Mouse (Mus musculus): ENCODE measurements around the gene Abhd13. TPM values are rescaled to one million over a fixed set of nuclear protein-coding genes. Genes with fewer than 3 reads are reported as not detected.

Abhd13 gene
- polyA plus RNA-seq, 1 experiment from 2014 or later, result 14.6 TPM

GRCm38 (mm10) chr8:10006986-10007659 is 29.6 kb downstream of the Abhd13 start:
- ATAC-seq, result peak; percentile 16; the same call in 1 of the 2 replicates
- Histone ChIP-seq H3K9me3 (ENCODE audit: control insufficient read depth) (no peaks in the 10 kb centered on the region), H3K27ac (ENCODE audit: low read depth, low read length) (no peak overlapping the region), H3K4me1 (replicated peaks; ENCODE audit: control insufficient read depth, insufficient read depth, low read length) (no peaks in the 10 kb centered on the region; the same call in 1 of the 2 replicates), H3K4me2 (replicated peaks; ENCODE audit: low read depth) (peak overlapping the region; percentile 79), H3K4me3 (ENCODE audit: low read depth, low read length) (peak overlapping the region; percentile 32), H3K36me3 (ENCODE audit: control insufficient read depth, insufficient read depth) (no peaks in the 10 kb centered on the region), H3K9ac (ENCODE audit: low read depth, low read length) (no peak overlapping the region), H3K27me3 (replicated peaks; ENCODE audit: control insufficient read depth, insufficient read depth, low read length) (no peaks in the 10 kb centered on the region)
- TF ChIP-seq CTCF (IDR thresholded peaks at IDR 0.05; ENCODE audit: low read depth), result no peak
- WGBS, result 5% methylated on average over 29 of the region's 29 CpGs

GRCm38 (mm10) chr8:10007660-10008028 is 30.1 kb downstream of the Abhd13 start:
- H3K4me1 ChIP-seq (replicated peaks; ENCODE audit: control insufficient read depth, insufficient read depth, low read length), result no peaks in the 10 kb centered on the region; the same call in 1 of the 2 replicates
- H3K27me3 ChIP-seq (replicated peaks; ENCODE audit: control insufficient read depth, insufficient read depth, low read length), result no peaks in the 10 kb centered on the region
- H3K9ac ChIP-seq (ENCODE audit: low read depth, low read length), result no peak overlapping the region
- ATAC-seq, result no peak
- H3K27ac ChIP-seq (ENCODE audit: low read depth, low read length), result no peak overlapping the region
- H3K36me3 ChIP-seq (ENCODE audit: control insufficient read depth, insufficient read depth), result no peaks in the 10 kb centered on the region
- H3K4me2 ChIP-seq (replicated peaks; ENCODE audit: low read depth), result peak overlapping the region; percentile 79
- peak overlapping the region; percentile 32; the same call in 1 of the 2 replicates for H3K4me3 ChIP-seq (ENCODE audit: low read depth, low read length)
- no peak for TF ChIP-seq CTCF (IDR thresholded peaks at IDR 0.05; ENCODE audit: low read depth)
- no peaks in the 10 kb centered on the region for H3K9me3 ChIP-seq (ENCODE audit: control insufficient read depth)
- WGBS, result 41% methylated on average over 6 of the region's 6 CpGs

GRCm38 (mm10) chr8:10016252-10016651 is 38.7 kb downstream of the Abhd13 start:
- Histone ChIP-seq H3K27me3 (replicated peaks; ENCODE audit: control insufficient read depth, insufficient read depth, low read length) (no peaks in the 10 kb centered on the region), H3K4me3 (ENCODE audit: low read depth, low read length) (no peak overlapping the region), H3K4me2 (replicated peaks; ENCODE audit: low read depth) (no peak overlapping the region), H3K9me3 (ENCODE audit: control insufficient read depth) (no peaks in the 10 kb centered on the region), H3K9ac (ENCODE audit: low read depth, low read length) (no peak overlapping the region), H3K27ac (ENCODE audit: low read depth, low read length) (no peak overlapping the region), H3K36me3 (ENCODE audit: control insufficient read depth, insufficient read depth) (no peaks in the 10 kb centered on the region), H3K4me1 (replicated peaks; ENCODE audit: control insufficient read depth, insufficient read depth, low read length) (no peaks in the 10 kb centered on the region)
- TF ChIP-seq CTCF (IDR thresholded peaks at IDR 0.05; ENCODE audit: low read depth), result no peak
- 69% methylated on average over 1 of the region's 1 CpGs for WGBS
- peak; percentile 46; the same call in 1 of the 2 replicates for ATAC-seq

GRCm38 (mm10) chr8:10017231-10017630 is 39.7 kb downstream of the Abhd13 start:
- Histone ChIP-seq H3K4me1 (replicated peaks; ENCODE audit: control insufficient read depth, insufficient read depth, low read length) (no peaks in the 10 kb centered on the region), H3K36me3 (ENCODE audit: control insufficient read depth, insufficient read depth) (no peaks in the 10 kb centered on the region), H3K4me3 (ENCODE audit: low read depth, low read length) (no peak overlapping the region), H3K27ac (ENCODE audit: low read depth, low read length) (no peak overlapping the region), H3K4me2 (replicated peaks; ENCODE audit: low read depth) (no peak overlapping the region), H3K9ac (ENCODE audit: low read depth, low read length) (no peak overlapping the region), H3K27me3 (replicated peaks; ENCODE audit: control insufficient read depth, insufficient read depth, low read length) (no peaks in the 10 kb centered on the region), H3K9me3 (ENCODE audit: control insufficient read depth) (no peaks in the 10 kb centered on the region)
- ATAC-seq, result no peak
- 62% methylated on average over 3 of the region's 3 CpGs for WGBS
- no peak for TF ChIP-seq CTCF (IDR thresholded peaks at IDR 0.05; ENCODE audit: low read depth)

- no peak for ATAC-seq
- H3K4me1 ChIP-seq (replicated peaks; ENCODE audit: control insufficient read depth, insufficient read depth, low read length), result no peaks in the 10 kb centered on the region
- no peaks in the 10 kb centered on the region for H3K27me3 ChIP-seq (replicated peaks; ENCODE audit: control insufficient read depth, insufficient read depth, low read length)
- H3K4me2 ChIP-seq (replicated peaks; ENCODE audit: low read depth), result no peak overlapping the region
- H3K9ac ChIP-seq (ENCODE audit: low read depth, low read length), result no peak overlapping the region
- H3K9me3 ChIP-seq (ENCODE audit: control insufficient read depth), result no peaks in the 10 kb centered on the region
- no peak for TF ChIP-seq CTCF (IDR thresholded peaks at IDR 0.05; ENCODE audit: low read depth)
- WGBS, result 71% methylated on average over 8 of the region's 8 CpGs
- no peak overlapping the region for H3K4me3 ChIP-seq (ENCODE audit: low read depth, low read length)
- H3K27ac ChIP-seq (ENCODE audit: low read depth, low read length), result no peak overlapping the region
- no peaks in the 10 kb centered on the region for H3K36me3 ChIP-seq (ENCODE audit: control insufficient read depth, insufficient read depth)
These were observed 53.0 kb downstream of the Abhd13 start for GRCm38 (mm10) chr8:10030320-10031060.

GRCm38 (mm10) chr8:10031177-10031576 is 53.7 kb downstream of the Abhd13 start:
- ATAC-seq, result no peak

More at GRCm38 (mm10) chr8:10031177-10031576, 53.7 kb downstream of the Abhd13 start:
- Histone ChIP-seq H3K4me3 (ENCODE audit: low read depth, low read length) (no peak overlapping the region), H3K4me2 (replicated peaks; ENCODE audit: low read depth) (no peak overlapping the region), H3K9me3 (ENCODE audit: control insufficient read depth) (no peaks in the 10 kb centered on the region), H3K36me3 (ENCODE audit: control insufficient read depth, insufficient read depth) (no peaks in the 10 kb centered on the region), H3K9ac (ENCODE audit: low read depth, low read length) (no peak overlapping the region), H3K27ac (ENCODE audit: low read depth, low read length) (no peak overlapping the region), H3K4me1 (replicated peaks; ENCODE audit: control insufficient read depth, insufficient read depth, low read length) (no peaks in the 10 kb centered on the region), H3K27me3 (replicated peaks; ENCODE audit: control insufficient read depth, insufficient read depth, low read length) (no peaks in the 10 kb centered on the region)
- TF ChIP-seq CTCF (IDR thresholded peaks at IDR 0.05; ENCODE audit: low read depth), result no peak
- 75% methylated on average over 9 of the region's 9 CpGs for WGBS

All from intestine, postnatal 0 days (tissue).